ENCODE assay signal across 17 mouse cellular contexts in the genomic region with DNA sequence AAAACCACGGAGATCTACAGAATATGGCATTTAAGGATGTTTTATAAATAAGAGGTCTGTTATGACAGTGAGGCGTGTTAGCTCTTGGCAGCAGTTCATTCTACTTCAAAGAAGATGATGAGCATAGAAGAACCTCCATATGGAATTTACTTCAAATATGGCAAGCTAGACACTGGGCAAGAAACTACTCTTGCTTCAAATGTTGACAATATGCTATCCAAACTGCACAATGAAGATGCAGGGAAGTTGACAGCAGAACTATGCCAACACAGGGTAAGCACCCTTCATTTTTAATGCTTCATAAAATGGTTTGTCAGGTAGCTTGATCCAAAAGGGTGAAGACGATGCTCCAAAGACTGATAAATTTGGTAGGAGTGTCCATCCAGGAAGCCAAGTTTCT.
A peak's percentile ranks its signal among the peaks of the same experiment; 100 is the strongest.
DNase-seq lines count a peak whose midpoint lies in the region; ATAC-seq and TF ChIP-seq lines count a peak whose summit lies in the region.
"Had no signal": no experiment of that assay in that cellular context is flagged by ENCODE, and none has a peak within 500 bp of the region (broad histone marks: within the 10 kb centered on the region; RNA-seq: fewer than 3 reads in every experiment).

No protein-coding gene starts in this region.

- TF ChIP-seq CTCF in forebrain, postnatal 0 days (IDR thresholded peaks at IDR 0.05; ENCODE audit: low read depth): no peak
- TF ChIP-seq CTCF in brain, embryonic 14.5 days (IDR thresholded peaks at IDR 0.05; ENCODE audit: borderline replicate concordance, extremely low read depth, insufficient read depth, insufficient read length): no peak

- H3K4me1 ChIP-seq in forebrain, embryonic 15.5 days: no peaks in the 10 kb centered on the region
- H3K4me1 ChIP-seq in forebrain, embryonic 13.5 days: no peaks in the 10 kb centered on the region
- no peaks in the 10 kb centered on the region for H3K4me1 ChIP-seq in forebrain, postnatal 0 days (ENCODE audit: insufficient read depth)
- H3K4me1 ChIP-seq in forebrain, embryonic 10.5 days: no peaks in the 10 kb centered on the region
- H3K4me1 ChIP-seq: embryonic facial prominence, embryonic 10.5 days; embryonic facial prominence, embryonic 12.5 days had no signal

- H3K4me2 ChIP-seq in forebrain, embryonic 15.5 days (replicated peaks): no peak overlapping the region
- H3K4me2 ChIP-seq in forebrain, embryonic 13.5 days: no peak overlapping the region
- H3K4me2 ChIP-seq in forebrain, postnatal 0 days (ENCODE audit: low read depth): no peak overlapping the region
- H3K4me2 ChIP-seq: embryonic facial prominence, embryonic 12.5 days had no signal

- no peak overlapping the region for H3K4me3 ChIP-seq in forebrain, embryonic 15.5 days
- no peak overlapping the region for H3K4me3 ChIP-seq in forebrain, embryonic 13.5 days
- no peak overlapping the region for H3K4me3 ChIP-seq in forebrain, postnatal 0 days (ENCODE audit: low read depth, low read length)
- no peak overlapping the region for H3K4me3 ChIP-seq in forebrain, embryonic 10.5 days
- H3K4me3 ChIP-seq: embryonic facial prominence, embryonic 10.5 days; embryonic facial prominence, embryonic 12.5 days had no signal

- no peaks in the 10 kb centered on the region for H3K36me3 ChIP-seq in forebrain, embryonic 15.5 days
- no peaks in the 10 kb centered on the region for H3K36me3 ChIP-seq in forebrain, embryonic 13.5 days (ENCODE audit: poor library complexity, severe bottlenecking)
- no peaks in the 10 kb centered on the region for H3K36me3 ChIP-seq in forebrain, postnatal 0 days (ENCODE audit: insufficient read depth)
- no peaks in the 10 kb centered on the region for H3K36me3 ChIP-seq in forebrain, embryonic 10.5 days (replicated peaks)
- H3K36me3 ChIP-seq: embryonic facial prominence, embryonic 10.5 days; embryonic facial prominence, embryonic 12.5 days had no signal

- 75% methylated on average over 3 of the region's 3 CpGs for WGBS in forebrain, embryonic 15.5 days
- WGBS in forebrain, embryonic 13.5 days: 85% methylated on average over 3 of the region's 3 CpGs
- WGBS in forebrain, postnatal 0 days: 59% methylated on average over 3 of the region's 3 CpGs
- 86% methylated on average over 3 of the region's 3 CpGs for WGBS in forebrain, embryonic 10.5 days

- H3K9me3 ChIP-seq in forebrain, embryonic 15.5 days: no peaks in the 10 kb centered on the region
- no peaks in the 10 kb centered on the region for H3K9me3 ChIP-seq in forebrain, embryonic 13.5 days (replicated peaks)
- no peaks in the 10 kb centered on the region for H3K9me3 ChIP-seq in forebrain, postnatal 0 days (ENCODE audit: low read length)
- H3K9me3 ChIP-seq in forebrain, embryonic 10.5 days: no peaks in the 10 kb centered on the region
- H3K9me3 ChIP-seq: embryonic facial prominence, embryonic 10.5 days; embryonic facial prominence, embryonic 12.5 days had no signal

- H3K9ac ChIP-seq in forebrain, embryonic 15.5 days (replicated peaks): no peak overlapping the region
- no peak overlapping the region for H3K9ac ChIP-seq in forebrain, embryonic 13.5 days
- H3K9ac ChIP-seq in forebrain, postnatal 0 days: no peak overlapping the region
- H3K9ac ChIP-seq: embryonic facial prominence, embryonic 12.5 days had no signal

- H3K27me3 ChIP-seq in forebrain, embryonic 15.5 days: no peaks in the 10 kb centered on the region
- no peaks in the 10 kb centered on the region for H3K27me3 ChIP-seq in forebrain, embryonic 13.5 days
- H3K27me3 ChIP-seq in forebrain, postnatal 0 days (ENCODE audit: insufficient read depth, low read length): no peaks in the 10 kb centered on the region
- no peaks in the 10 kb centered on the region for H3K27me3 ChIP-seq in forebrain, embryonic 10.5 days (ENCODE audit: poor library complexity, severe bottlenecking)
- H3K27me3 ChIP-seq: embryonic facial prominence, embryonic 12.5 days had no signal

- no peak for TF ChIP-seq POLR2A in brain, embryonic 14.5 days (IDR thresholded peaks at IDR 0.05; ENCODE audit: borderline replicate concordance, extremely low read depth, insufficient read depth, insufficient read length, poor library complexity, severe bottlenecking)

- no peak overlapping the region for H3K27ac ChIP-seq in forebrain, embryonic 15.5 days (replicated peaks)
- H3K27ac ChIP-seq in forebrain, embryonic 13.5 days: no peak overlapping the region
- H3K27ac ChIP-seq in forebrain, postnatal 0 days (ENCODE audit: low read depth, low read length): no peak overlapping the region
- H3K27ac ChIP-seq in forebrain, embryonic 10.5 days: no peak overlapping the region
- H3K27ac ChIP-seq: embryonic facial prominence, embryonic 10.5 days; embryonic facial prominence, embryonic 12.5 days had no signal

- ATAC-seq in forebrain, embryonic 15.5 days (replicated peaks): peak; percentile 63; the same call in 1 of the 2 replicates
- ATAC-seq in forebrain, embryonic 13.5 days: no peak; the same call in 1 of the 2 replicates
- peak; percentile 32; the same call in 1 of the 2 replicates for ATAC-seq in forebrain, postnatal 0 days

- DNase-seq in forebrain, postnatal 0 days: no peak
- no peak for DNase-seq in forebrain, embryonic 10.5 days (ENCODE audit: extremely low spot score, low spot score)
- DNase-seq in brain, embryonic 14.5 days (ENCODE audit: low read depth): peak; percentile 44
- DNase-seq in brain, embryonic 18.5 days (ENCODE audit: low read depth, low spot score): peak; percentile 20
- DNase-seq in adrenal gland, adult (ENCODE audit: inconsistent age in 2 of 2, low spot score in 1 of 2): no peak
- DNase-seq: adrenal gland, adult 8-10 months; adrenal gland, postnatal 14 days; adrenal gland, postnatal 36 days; cerebellum, adult 11-12 months; cerebellum, adult 2 months; cerebellum, adult 9-10 months; cerebellum, postnatal 10 days; cerebellum, postnatal 25 days had no signal

Comparison
In these comparisons a context has a peak if more than half of its experiments do, and no peak if none do; other contexts are left out.
1. DNase-seq: peak in brain, embryonic 14.5 days (single experiment) and brain, embryonic 18.5 days (single experiment); none in forebrain, postnatal 0 days (single experiment), forebrain, embryonic 10.5 days (single experiment) and adrenal gland, adult (0 of 2).